Mouse (Mus musculus): ENCODE data around the gene Krtap6-5. TPM values are rescaled to one million over a fixed set of nuclear protein-coding genes. Genes with fewer than 3 reads are reported as not detected.

Krtap6-5 gene
- polyA plus RNA-seq (2014; fragmentation: Illumina TruSeq; extraction: RNeasy Lipid Tissue Mini Kit (QIAGEN cat#74804); ENCODE audit: insufficient read depth, low read depth, low replicate concordance), result not detected

GRCm38 (mm10) chr16:89047783-89048182 is at the start of gene Krtap6-5:
Gene Krtap6-5, minus strand, starts transcription at chr16:89047883.

GRCm38 (mm10) chr16:89063902-89064301 is 16.2 kb upstream of the Krtap6-5 start, which contains the start of gene 1110025L11Rik:
Gene 1110025L11Rik, minus strand, starts transcription at chr16:89064002.

GRCm38 (mm10) chr16:89041372-89041771 is 6.3 kb downstream of the Krtap6-5 start, which contains the start of gene Gm10228:
Gene Gm10228, minus strand, starts transcription at chr16:89041472.

GRCm38 (mm10) chr16:89031399-89031798 is 16.3 kb downstream of the Krtap6-5 start, which contains the start of gene Krtap6-1:
Gene Krtap6-1, plus strand, starts transcription at chr16:89031699.

GRCm38 (mm10) chr16:89014984-89015383 is 32.7 kb downstream of the Krtap6-5 start, which contains the start of gene Gm10229:
Gene Gm10229, plus strand, starts transcription at chr16:89015284.

GRCm38 (mm10) chr16:89010659-89011058 is 37.0 kb downstream of the Krtap6-5 start, which contains the start of gene Krtap22-2:
Gene Krtap22-2, minus strand, starts transcription at chr16:89010759.

Other genes with a start within 250 kb of the Krtap6-5 start
- gene Gm20741, start 235.7 kb downstream of the Krtap6-5 start, polyA plus RNA-seq (2014; fragmentation: Illumina TruSeq; extraction: RNeasy Lipid Tissue Mini Kit (QIAGEN cat#74804); ENCODE audit: insufficient read depth, low read depth, low replicate concordance), result not detected
- not detected for gene Krtap15, start 227.7 kb downstream of the Krtap6-5 start, polyA plus RNA-seq (2014; fragmentation: Illumina TruSeq; extraction: RNeasy Lipid Tissue Mini Kit (QIAGEN cat#74804); ENCODE audit: insufficient read depth, low read depth, low replicate concordance)
- gene Krtap14, start 221.7 kb downstream of the Krtap6-5 start, polyA plus RNA-seq (2014; fragmentation: Illumina TruSeq; extraction: RNeasy Lipid Tissue Mini Kit (QIAGEN cat#74804); ENCODE audit: insufficient read depth, low read depth, low replicate concordance), result not detected
- gene Krtap19-1, start 178.5 kb downstream of the Krtap6-5 start, polyA plus RNA-seq (2014; fragmentation: Illumina TruSeq; extraction: RNeasy Lipid Tissue Mini Kit (QIAGEN cat#74804); ENCODE audit: insufficient read depth, low read depth, low replicate concordance), result not detected
- gene Krtap19-2, start 173.6 kb downstream of the Krtap6-5 start, polyA plus RNA-seq (2014; fragmentation: Illumina TruSeq; extraction: RNeasy Lipid Tissue Mini Kit (QIAGEN cat#74804); ENCODE audit: insufficient read depth, low read depth, low replicate concordance), result not detected
- gene Krtap19-3, start 169.8 kb downstream of the Krtap6-5 start, polyA plus RNA-seq (2014; fragmentation: Illumina TruSeq; extraction: RNeasy Lipid Tissue Mini Kit (QIAGEN cat#74804); ENCODE audit: insufficient read depth, low read depth, low replicate concordance), result not detected
- not detected for gene Krtap19-4, start 162.8 kb downstream of the Krtap6-5 start, polyA plus RNA-seq (2014; fragmentation: Illumina TruSeq; extraction: RNeasy Lipid Tissue Mini Kit (QIAGEN cat#74804); ENCODE audit: insufficient read depth, low read depth, low replicate concordance)
- gene Krtap19-5, start 151.4 kb downstream of the Krtap6-5 start, polyA plus RNA-seq (2014; fragmentation: Illumina TruSeq; extraction: RNeasy Lipid Tissue Mini Kit (QIAGEN cat#74804); ENCODE audit: insufficient read depth, low read depth, low replicate concordance), result not detected
- gene Krtap19-9b, start 115.6 kb downstream of the Krtap6-5 start, polyA plus RNA-seq (2014; fragmentation: Illumina TruSeq; extraction: RNeasy Lipid Tissue Mini Kit (QIAGEN cat#74804); ENCODE audit: insufficient read depth, low read depth, low replicate concordance), result not detected
- gene Krtap16-3, start 85.0 kb downstream of the Krtap6-5 start, polyA plus RNA-seq (2014; fragmentation: Illumina TruSeq; extraction: RNeasy Lipid Tissue Mini Kit (QIAGEN cat#74804); ENCODE audit: insufficient read depth, low read depth, low replicate concordance), result not detected
- gene Krtap22-2, start 37.1 kb downstream of the Krtap6-5 start, polyA plus RNA-seq (2014; fragmentation: Illumina TruSeq; extraction: RNeasy Lipid Tissue Mini Kit (QIAGEN cat#74804); ENCODE audit: insufficient read depth, low read depth, low replicate concordance), result not detected
- not detected for gene Gm10229, start 32.6 kb downstream of the Krtap6-5 start, polyA plus RNA-seq (2014; fragmentation: Illumina TruSeq; extraction: RNeasy Lipid Tissue Mini Kit (QIAGEN cat#74804); ENCODE audit: insufficient read depth, low read depth, low replicate concordance)
- not detected for gene Krtap6-1, start 16.2 kb downstream of the Krtap6-5 start, polyA plus RNA-seq (2014; fragmentation: Illumina TruSeq; extraction: RNeasy Lipid Tissue Mini Kit (QIAGEN cat#74804); ENCODE audit: insufficient read depth, low read depth, low replicate concordance)
- gene Gm10228, start 6.4 kb downstream of the Krtap6-5 start, polyA plus RNA-seq (2014; fragmentation: Illumina TruSeq; extraction: RNeasy Lipid Tissue Mini Kit (QIAGEN cat#74804); ENCODE audit: insufficient read depth, low read depth, low replicate concordance), result not detected
- gene 1110025L11Rik, start 16.1 kb upstream of the Krtap6-5 start, polyA plus RNA-seq (2014; fragmentation: Illumina TruSeq; extraction: RNeasy Lipid Tissue Mini Kit (QIAGEN cat#74804); ENCODE audit: insufficient read depth, low read depth, low replicate concordance), result not detected
- gene Krtap6-3, start 36.1 kb upstream of the Krtap6-5 start, polyA plus RNA-seq (2014; fragmentation: Illumina TruSeq; extraction: RNeasy Lipid Tissue Mini Kit (QIAGEN cat#74804); ENCODE audit: insufficient read depth, low read depth, low replicate concordance), result not detected
- not detected for gene Gm6358, start 93.0 kb upstream of the Krtap6-5 start, polyA plus RNA-seq (2014; fragmentation: Illumina TruSeq; extraction: RNeasy Lipid Tissue Mini Kit (QIAGEN cat#74804); ENCODE audit: insufficient read depth, low read depth, low replicate concordance)
- not detected for gene Gm10061, start 103.2 kb upstream of the Krtap6-5 start, polyA plus RNA-seq (2014; fragmentation: Illumina TruSeq; extraction: RNeasy Lipid Tissue Mini Kit (QIAGEN cat#74804); ENCODE audit: insufficient read depth, low read depth, low replicate concordance)
- gene Gm9789, start 110.1 kb upstream of the Krtap6-5 start, polyA plus RNA-seq (2014; fragmentation: Illumina TruSeq; extraction: RNeasy Lipid Tissue Mini Kit (QIAGEN cat#74804); ENCODE audit: insufficient read depth, low read depth, low replicate concordance), result not detected
- not detected for gene Gm7735, start 121.6 kb upstream of the Krtap6-5 start, polyA plus RNA-seq (2014; fragmentation: Illumina TruSeq; extraction: RNeasy Lipid Tissue Mini Kit (QIAGEN cat#74804); ENCODE audit: insufficient read depth, low read depth, low replicate concordance)
- not detected for gene 1110057P08Rik, start 126.9 kb upstream of the Krtap6-5 start, polyA plus RNA-seq (2014; fragmentation: Illumina TruSeq; extraction: RNeasy Lipid Tissue Mini Kit (QIAGEN cat#74804); ENCODE audit: insufficient read depth, low read depth, low replicate concordance)
- gene Krtap20-2, start 158.0 kb upstream of the Krtap6-5 start, polyA plus RNA-seq (2014; fragmentation: Illumina TruSeq; extraction: RNeasy Lipid Tissue Mini Kit (QIAGEN cat#74804); ENCODE audit: insufficient read depth, low read depth, low replicate concordance), result not detected

Data from lung, adult 10 weeks (tissue).